Mouse (Mus musculus) effector memory CD4-positive, alpha-beta T cell, adult 5 months (primary cell): ENCODE data around the gene Gm34302. TPM values are rescaled to one million over a fixed set of nuclear protein-coding genes. Genes with fewer than 3 reads are reported as not detected.

ENCODE experiments used
- polyA plus RNA-seq: library from polyadenylated mRNA; unstranded; fragments of 100-300 nt; shearing (Covaris generic); gene quantifications from one replicate; pipeline ENCODE4 v1.2.1, GENCODE M21; 2017

The Gm34302 gene
- polyA plus RNA-seq = not detected

GRCm38 (mm10) chr3:63483726-63484125 is at the start of gene Gm34302:
Gene Gm34302, minus strand, starts transcription at chr3:63483879.

Other genes with a start within 250 kb of the Gm34302 start
- not detected for gene Mme, start 242.3 kb downstream of the Gm34302 start, polyA plus RNA-seq